Mouse (Mus musculus) G1E (cell line): ENCODE results near the gene Fgfr2. TPM values are rescaled to one million over a fixed set of nuclear protein-coding genes. Genes with fewer than 3 reads are reported as not detected.

ENCODE experiments used
- ATAC-seq: 2 replicates; pipeline ENCODE4 v1.8.0; 2016; ENCODE audit warnings: mild to moderate bottlenecking; ENCODE audit not compliant: insufficient number of reproducible peaks, poor library complexity, low FRiP score, severe bottlenecking; ENCODE audit errors: extremely low read depth
- DNase-seq: peaks from one replicate; pipeline ENCODE4 v3.0.0; 2012; ENCODE audit warnings: low spot score
- H3K27me3 ChIP-seq: 2 replicates; pipeline ENCODE4 v1.6.1; 2012; ENCODE audit warnings: mild to moderate bottlenecking, low read length, inconsistent platforms; ENCODE audit not compliant: insufficient read depth
- H3K36me3 ChIP-seq: replicated peaks from 2 replicates; pipeline ENCODE3; 2012; ENCODE audit warnings: mild to moderate bottlenecking, inconsistent platforms
- H3K4me1 ChIP-seq: 2 replicates; pipeline ENCODE4 v1.6.1; 2012; ENCODE audit warnings: low read depth, low read length, inconsistent platforms, mixed read lengths; ENCODE audit not compliant: insufficient read depth
- H3K4me3 ChIP-seq: 2 replicates; pipeline ENCODE4 v1.5.1; 2012; ENCODE audit warnings: low read depth, mild to moderate bottlenecking, inconsistent platforms, low read length, moderate library complexity, mixed read lengths
- H3K9me3 ChIP-seq: replicated peaks from 2 replicates; pipeline ENCODE4 v1.6.1; 2012; ENCODE audit warnings: inconsistent platforms
- CTCF ChIP-seq: IDR thresholded peaks from 2 replicates; pipeline ENCODE4 v1.5.1; 2012; ENCODE audit warnings: low read depth, low read length, inconsistent platforms, mixed read lengths
- GATA1 ChIP-seq: IDR thresholded peaks from 2 replicates; pipeline ENCODE4 v1.6.1; 2012; ENCODE audit warnings: borderline replicate concordance, low read length, inconsistent platforms, mixed read lengths
- GATA2 ChIP-seq: IDR thresholded peaks from 2 replicates; pipeline ENCODE4 v1.6.1; 2012; ENCODE audit warnings: low read depth, low read length, inconsistent platforms, borderline replicate concordance
- POLR2AphosphoS5 ChIP-seq: IDR thresholded peaks from 2 replicates; pipeline ENCODE4 v1.6.1; 2012; ENCODE audit warnings: low read depth, low read length, inconsistent platforms; ENCODE audit not compliant: insufficient replicate concordance
- TAL1 ChIP-seq: conservative IDR thresholded peaks from 2 replicates; pipeline ENCODE4 v1.6.1; 2012; ENCODE audit warnings: low read depth, low read length, inconsistent platforms, mixed read lengths
- polyA plus RNA-seq: library from polyadenylated mRNA; stranded (reverse); fragments of >175 nt; gene quantifications from 2 replicates; pipeline ENCODE4 v1.2.3, GENCODE M21; 2012
- total RNA-seq, 2 experiments: library from RNA; stranded (forward) in 1 of 2; stranded (reverse) in 1 of 2; fragments of 200-1000 nt in 1 of 2; fragments of >200 nt in 1 of 2; fragmentation: Nextera tagmentation in 1 of 2; gene quantifications; 2 replicates each; pipeline ENCODE4 v1.2.3; 2014 to 2017

The Fgfr2 gene
- total and polyA plus RNA-seq, 3 experiments = 0.22 TPM; not detected in 2

DNA sequence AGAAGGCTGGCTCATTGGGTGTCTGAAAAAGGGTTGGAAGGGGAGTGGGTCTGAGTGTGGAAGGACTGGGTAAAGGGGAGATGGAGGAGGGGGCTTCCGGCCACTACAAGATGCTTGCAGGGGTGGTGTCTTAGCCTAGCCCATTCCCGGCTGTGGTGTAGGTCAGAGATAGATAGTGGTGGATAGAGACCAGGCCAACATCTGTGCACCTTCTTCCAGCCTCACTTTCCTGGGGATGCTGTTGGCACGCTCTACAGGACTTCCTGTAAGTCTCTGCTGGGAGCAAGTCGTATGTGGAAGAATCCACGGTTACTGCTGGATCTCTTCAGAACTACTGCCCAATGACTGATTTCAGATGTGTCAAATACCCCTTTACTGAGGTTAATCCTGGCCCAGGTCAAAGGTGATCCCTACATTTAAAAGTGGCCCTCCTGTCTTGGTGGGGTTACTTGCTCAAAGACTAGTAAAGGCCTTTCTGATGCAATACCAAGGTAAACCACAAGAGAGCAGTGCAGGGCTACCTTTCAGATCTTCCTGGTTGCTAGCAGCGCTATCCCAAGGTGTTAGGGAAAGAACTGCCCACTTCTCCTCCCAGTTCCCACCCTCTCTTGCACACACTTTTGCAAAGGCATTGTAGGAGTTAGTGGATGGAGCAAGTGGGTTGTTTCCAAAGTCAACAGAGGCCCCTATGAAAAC lies 896.6 kb downstream of the Fgfr2 start:
- Histone ChIP-seq H3K36me3 (no peaks in the 10 kb centered on the region), H3K4me3 (no peak overlapping the region), H3K9me3 (peaks cover 71% of the 10 kb centered on the region), H3K27me3 (no peaks in the 10 kb centered on the region), H3K4me1 (no peaks in the 10 kb centered on the region)
- DNase-seq (no peak), ATAC-seq (no peak)
- TF ChIP-seq POLR2AphosphoS5 = no peak
- no peak for TF ChIP-seq GATA1
- TF ChIP-seq CTCF = no peak
- TF ChIP-seq GATA2 = no peak
- TF ChIP-seq TAL1 = no peak

DNA sequence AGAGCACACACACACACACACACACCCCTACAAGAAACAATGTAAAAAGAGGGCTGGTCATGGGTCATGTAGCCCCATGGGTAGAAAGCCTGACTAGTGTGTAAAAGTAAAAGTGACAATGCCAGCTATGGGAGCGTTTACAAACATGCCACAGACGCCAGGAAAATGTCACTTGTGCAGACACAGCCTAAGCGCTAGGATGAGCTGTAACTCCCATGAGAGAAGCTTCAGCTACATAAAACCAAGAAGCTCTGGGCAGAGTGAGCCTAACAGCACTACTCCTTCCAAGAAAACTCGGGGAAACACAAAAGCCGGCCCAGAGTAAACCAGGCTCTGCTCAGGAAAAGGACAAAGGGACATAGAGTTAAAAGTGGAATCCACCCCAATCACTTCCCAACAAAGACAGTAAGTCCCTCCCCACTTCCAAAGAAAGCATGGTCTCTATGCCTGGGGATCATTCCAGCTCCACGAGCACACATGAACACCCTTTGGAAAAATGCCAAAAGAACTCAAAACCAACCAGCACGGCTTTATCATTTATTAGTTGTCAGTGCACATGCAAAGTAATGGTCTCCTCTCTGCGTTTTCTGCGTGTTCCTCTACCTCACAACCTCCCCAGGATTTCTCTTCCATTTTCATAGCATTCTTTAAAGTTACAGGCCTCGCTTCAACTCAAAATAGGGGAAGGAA lies 899.6 kb downstream of the Fgfr2 start:
- H3K36me3 ChIP-seq = no peaks in the 10 kb centered on the region
- peaks cover 62% of the 10 kb centered on the region for H3K9me3 ChIP-seq
- no peak overlapping the region for H3K4me3 ChIP-seq
- ATAC-seq = no peak
- H3K4me1 ChIP-seq = no peaks in the 10 kb centered on the region
- no peaks in the 10 kb centered on the region for H3K27me3 ChIP-seq
- no peak for DNase-seq
- no peak for TF ChIP-seq GATA1
- no peak for TF ChIP-seq GATA2
- no peak for TF ChIP-seq CTCF
- TF ChIP-seq POLR2AphosphoS5 = no peak
- no peak for TF ChIP-seq TAL1

DNA sequence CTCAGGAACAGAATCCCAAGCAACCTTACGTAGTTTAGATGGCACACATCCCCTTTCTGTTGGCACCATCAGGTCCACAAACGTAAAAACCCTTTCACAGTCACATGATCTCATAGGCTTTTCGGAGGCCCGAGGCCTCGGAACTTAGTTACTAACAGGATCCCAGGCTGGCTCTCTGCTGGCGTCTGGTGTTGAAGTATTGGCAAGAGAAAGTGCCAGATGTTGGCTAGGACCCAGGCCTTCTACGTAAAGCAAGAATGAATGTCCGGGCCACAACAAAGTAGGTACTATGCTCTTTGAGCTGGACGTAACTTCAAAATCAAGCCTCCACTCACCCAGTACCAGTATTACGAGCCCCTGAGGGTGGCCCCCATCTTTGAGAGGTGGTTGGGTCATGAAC lies 909.1 kb downstream of the Fgfr2 start:
- TF ChIP-seq GATA2 (no peak), GATA1 (no peak), CTCF (no peak), POLR2AphosphoS5 (no peak), TAL1 (no peak)
- Histone ChIP-seq H3K4me1 (no peaks in the 10 kb centered on the region), H3K4me3 (no peak overlapping the region), H3K9me3 (peaks cover 76% of the 10 kb centered on the region), H3K36me3 (no peaks in the 10 kb centered on the region), H3K27me3 (no peaks in the 10 kb centered on the region)
- DNase-seq (no peak), ATAC-seq (no peak)

- Histone ChIP-seq H3K36me3 (no peaks in the 10 kb centered on the region), H3K4me1 (no peaks in the 10 kb centered on the region), H3K4me3 (no peak overlapping the region), H3K9me3 (peaks cover 79% of the 10 kb centered on the region), H3K27me3 (no peaks in the 10 kb centered on the region)
- TF ChIP-seq TAL1 = no peak
- no peak for TF ChIP-seq GATA1
- TF ChIP-seq GATA2 = no peak
- TF ChIP-seq CTCF = no peak
- TF ChIP-seq POLR2AphosphoS5 = no peak
- no peak for DNase-seq
- ATAC-seq = no peak
Measured at GRCm38 (mm10) chr7:132213460-132213859, 909.7 kb downstream of the Fgfr2 start.

- Histone ChIP-seq H3K9me3 (peaks cover 86% of the 10 kb centered on the region), H3K4me1 (no peaks in the 10 kb centered on the region), H3K4me3 (no peak overlapping the region), H3K36me3 (no peaks in the 10 kb centered on the region), H3K27me3 (no peaks in the 10 kb centered on the region)
- no peak for DNase-seq
- no peak for TF ChIP-seq CTCF
- TF ChIP-seq TAL1 = no peak
- no peak for TF ChIP-seq POLR2AphosphoS5
- TF ChIP-seq GATA2 = no peak
- ATAC-seq = no peak
Measured at GRCm38 (mm10) chr7:132211920-132212701, 911.0 kb downstream of the Fgfr2 start.

- H3K36me3 ChIP-seq = no peaks in the 10 kb centered on the region
- H3K9me3 ChIP-seq = peaks cover 85% of the 10 kb centered on the region
- no peaks in the 10 kb centered on the region for H3K27me3 ChIP-seq
- ATAC-seq (no peak), DNase-seq (no peak)
- no peak overlapping the region for H3K4me3 ChIP-seq
- H3K4me1 ChIP-seq = no peaks in the 10 kb centered on the region
- TF ChIP-seq POLR2AphosphoS5 (no peak), TAL1 (no peak), GATA2 (no peak), GATA1 (no peak), CTCF (no peak)
Measured at GRCm38 (mm10) chr7:132210616-132211015, 912.5 kb downstream of the Fgfr2 start.
